Mouse (Mus musculus) liver, adult 2 months (tissue): ENCODE measurements around the gene Eif4ebp2.

Experiments used
- CTCF ChIP-seq: fragments of 200-500 bp; IDR thresholded peaks from 2 replicates; pipeline ENCODE4 v1.5.1; 2011; ENCODE audit warnings: low read depth, low read length, control low read depth
- POLR2A ChIP-seq: fragments of 200-500 bp; IDR thresholded peaks from 2 replicates; pipeline ENCODE4 v1.6.1; 2011; ENCODE audit warnings: low read length, control low read depth; ENCODE audit not compliant: insufficient read depth; ENCODE audit errors: extremely low read depth

DNA sequence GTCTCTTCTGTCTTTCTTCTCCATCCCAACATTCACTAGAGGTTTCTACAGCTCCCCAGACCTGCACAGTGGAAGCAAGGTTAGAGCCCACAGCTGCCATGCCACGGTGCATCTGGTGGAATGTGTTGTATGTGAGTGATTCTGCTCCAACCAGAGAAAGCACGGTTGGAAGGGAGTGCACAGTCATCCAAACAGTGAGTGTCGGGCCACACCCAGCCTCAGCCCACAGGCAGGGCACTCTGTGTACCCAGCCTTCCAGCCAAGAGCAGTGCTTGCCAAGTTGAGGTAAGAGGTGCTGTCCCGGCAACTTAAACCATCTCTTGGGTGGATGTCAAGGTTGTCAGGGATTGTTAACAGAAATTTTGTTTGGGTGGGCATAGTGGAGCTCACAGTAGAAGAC is 12.5 kb upstream of the Eif4ebp2 start:
- TF ChIP-seq POLR2A (no peak), CTCF (no peak)
